Mouse (Mus musculus) heart, postnatal 14 days (tissue): ENCODE data around the gene Cacna1b. TPM values are rescaled to one million over a fixed set of nuclear protein-coding genes. Genes with fewer than 3 reads are reported as not detected.

ENCODE experiments used
- DNase-seq, 2 experiments: peaks; one replicate each; pipeline ENCODE4 v3.0.0; 2021 to 2022
- intact Hi-C: fragments of 180-260 bp; cut with DNase I; formaldehyde crosslinking; loops from one replicate; pipeline ENCODE4 v1.15.1; 2025
- long read RNA-seq, 2 experiments: library from polyadenylated mRNA; stranded (forward); transcript quantifications; one replicate each; pipeline ENCODE4 v2.0.0; 2021
- total RNA-seq, 2 experiments: library from RNA; stranded (reverse); gene quantifications; 2 replicates each; pipeline ENCODE4 v1.2.3; 2021

The Cacna1b gene
- total RNA-seq: under 1 TPM; 0.27 to 0.29 TPM
- long read RNA-seq, experiment 1: 0 reads
- long read RNA-seq, experiment 2: 0 reads

DNA sequence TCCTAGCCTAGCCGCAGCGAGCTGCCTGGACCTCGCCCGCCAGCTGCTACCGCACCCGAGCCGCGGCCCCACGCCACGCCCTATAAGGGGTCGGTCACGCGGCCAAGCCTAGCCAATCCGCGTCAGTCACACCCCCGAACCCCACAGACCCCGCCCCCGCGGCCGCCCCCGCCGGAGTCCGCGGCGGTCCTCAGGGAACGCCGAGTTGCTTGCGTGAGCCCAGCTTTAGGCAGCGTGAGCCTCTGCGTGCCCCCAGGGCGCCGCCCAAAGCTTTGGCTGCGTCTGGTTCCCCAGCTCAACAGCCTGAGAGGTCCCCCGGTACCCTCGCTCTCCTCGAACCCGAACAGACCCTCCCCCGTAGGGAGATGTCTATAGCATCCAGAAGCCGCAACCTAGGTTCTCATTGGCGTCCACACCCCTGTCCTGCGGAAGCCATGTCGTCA, at the start of gene Cacna1b:
Gene Cacna1b, minus strand, starts transcription at position 38 of the 443 bp plus-strand sequence.
- intact Hi-C loops: no loop called here
- peak; percentile 35 to 45 for DNase-seq

DNA sequence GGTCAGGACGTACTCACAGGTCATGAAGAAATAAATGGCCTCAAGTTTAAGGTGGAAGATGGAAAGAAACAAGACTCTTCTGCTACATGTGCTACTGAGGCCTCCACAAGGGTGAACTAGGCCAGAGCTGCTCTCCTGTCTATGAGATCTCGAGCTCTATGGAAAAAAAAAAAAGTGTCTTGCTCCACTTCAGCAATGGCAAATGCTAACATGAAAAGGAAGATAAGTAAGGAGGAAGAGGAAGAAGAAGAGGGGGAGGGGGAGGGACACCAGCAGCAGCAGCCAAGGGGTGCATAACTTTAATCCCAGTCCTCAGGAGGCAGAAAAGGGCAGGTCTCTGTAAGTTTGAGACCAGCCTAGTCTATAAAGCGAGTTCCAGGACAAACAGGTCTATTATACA, 46.8 kb upstream of the Cacna1b start:
- no peak for DNase-seq
- intact Hi-C loops: no loop called here

DNA sequence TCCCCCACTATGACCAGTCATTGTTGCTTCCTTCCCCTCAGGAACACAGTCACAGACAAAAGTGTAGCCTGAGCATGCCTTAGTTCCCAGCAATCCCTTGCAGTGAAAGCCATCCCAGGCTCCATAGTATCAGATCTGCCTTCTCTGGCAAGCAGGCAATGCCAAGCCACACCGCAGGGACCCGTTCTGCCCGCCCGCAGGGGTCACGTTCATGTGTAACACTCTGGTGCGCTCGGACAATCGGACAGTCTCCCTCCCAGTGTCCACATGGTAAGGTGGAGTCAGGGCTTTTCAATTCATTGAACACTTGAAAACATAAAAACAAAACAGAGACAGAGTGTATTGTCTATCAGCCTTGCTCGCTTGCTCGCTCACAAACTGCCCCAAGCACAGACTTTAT, 44.7 kb upstream of the Cacna1b start:
- no peak for DNase-seq
- intact Hi-C loops: no loop called here

DNA sequence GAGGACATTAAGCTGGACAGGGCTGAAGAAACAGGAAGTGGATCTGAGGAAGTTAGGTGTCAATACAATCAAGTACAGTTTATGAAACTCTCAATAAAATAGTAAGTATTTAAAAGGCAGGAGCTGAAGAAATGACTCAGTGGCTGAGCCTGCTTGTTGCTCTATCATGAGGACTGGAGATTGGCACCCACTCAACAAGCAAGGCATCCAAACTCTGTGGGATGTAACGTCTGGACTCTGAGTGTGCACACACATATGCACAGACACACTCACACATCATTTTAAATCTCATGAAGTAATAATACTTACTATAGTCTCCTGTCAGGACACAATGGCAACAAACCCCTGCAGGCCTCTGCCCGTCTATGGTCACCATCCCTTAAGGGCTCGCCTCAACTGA, 44.1 kb upstream of the Cacna1b start:
- intact Hi-C loops: no loop called here
- no peak for DNase-seq

DNA sequence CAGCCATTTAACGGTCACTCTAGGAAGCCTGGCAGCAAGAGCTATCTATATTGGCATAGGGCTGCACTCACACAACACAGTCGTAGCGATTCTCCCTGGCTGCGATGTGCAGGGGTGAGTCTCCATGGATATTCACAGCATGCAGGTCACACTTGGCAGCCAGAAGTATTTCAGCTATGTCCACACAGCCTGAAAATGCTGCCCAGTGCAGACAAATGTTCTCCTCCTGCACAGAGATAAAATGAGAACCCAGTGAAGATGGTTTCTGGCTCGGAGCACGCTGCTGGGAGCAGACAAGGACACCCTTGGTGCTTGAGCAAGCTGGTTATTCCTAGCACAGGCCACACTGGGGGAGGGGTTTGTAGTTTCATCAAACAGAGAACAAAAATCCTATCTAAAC, 43.2 kb upstream of the Cacna1b start:
- peak; percentile 29 to 53 for DNase-seq
- intact Hi-C loops: no loop called here

- DNase-seq: no peak
- intact Hi-C loops: no loop called here
Observed at GRCm38 (mm10) chr2:24805621-24806020, 42.7 kb upstream of the Cacna1b start.

GRCm38 (mm10) chr2:24796833-24797457, 34.0 kb upstream of the Cacna1b start:
- no peak for DNase-seq
- intact Hi-C loops: no loop called here

- intact Hi-C loops: no loop called here
- DNase-seq: no peak
Observed at GRCm38 (mm10) chr2:24787250-24787649, 24.3 kb upstream of the Cacna1b start.

- intact Hi-C loops: no loop called here
- no peak for DNase-seq
Observed at GRCm38 (mm10) chr2:24781253-24781652, 18.3 kb upstream of the Cacna1b start.

DNA sequence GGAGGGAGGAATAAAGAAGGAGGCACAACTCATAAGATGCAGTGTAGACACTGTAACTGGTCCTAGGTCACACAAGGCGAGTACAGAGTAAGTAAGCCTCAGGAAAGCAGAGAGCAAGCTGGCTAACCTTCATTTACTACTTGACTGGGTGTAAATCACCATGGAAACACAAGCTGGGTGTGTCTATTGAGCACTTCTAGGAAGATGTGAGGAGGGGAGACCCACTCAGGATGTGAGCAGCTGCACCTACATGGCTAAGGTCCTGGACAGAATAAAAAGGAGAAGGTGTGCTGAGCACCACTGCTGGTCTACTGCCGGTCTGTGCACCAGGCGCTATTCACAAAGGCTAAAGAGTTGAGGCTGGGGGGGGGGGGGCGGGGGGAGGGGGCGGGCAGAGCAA, 13.9 kb upstream of the Cacna1b start:
- intact Hi-C loops: no loop called here

DNA sequence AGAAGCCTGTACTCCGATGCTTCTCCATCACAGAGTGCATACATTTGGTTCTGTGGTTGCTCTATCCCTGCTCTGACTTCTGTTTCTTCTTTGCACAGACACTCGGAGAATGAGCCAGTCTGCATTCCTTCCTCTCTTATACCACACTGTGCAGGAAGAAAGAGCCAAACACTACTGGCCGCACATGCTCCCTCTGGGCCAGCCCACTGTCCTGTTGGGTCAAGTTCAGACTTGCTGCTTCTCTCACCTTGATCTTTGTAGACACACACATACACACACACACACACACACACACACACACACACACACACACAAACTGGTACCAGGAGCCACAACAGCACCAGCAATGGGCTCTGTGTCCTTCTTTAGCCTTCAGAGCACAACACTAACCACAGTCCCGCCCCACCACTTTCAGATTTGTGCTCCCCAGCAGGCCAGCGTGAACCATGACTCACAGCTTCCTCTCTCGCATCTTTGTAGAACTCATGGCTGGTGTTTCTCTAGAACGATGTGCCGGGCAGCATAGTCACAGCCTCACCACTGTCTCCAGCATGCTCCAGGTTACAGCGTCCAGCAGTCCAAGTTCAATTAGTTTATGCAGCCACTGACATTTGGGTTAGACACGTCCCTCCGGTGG, 13.1 kb upstream of the Cacna1b start:
- no peak for DNase-seq
- intact Hi-C loops: no loop called here

More for the DNA sequence above, 13.9 kb upstream of the Cacna1b start:
- no peak for DNase-seq

- DNase-seq: no peak
- intact Hi-C loops: no loop called here
Observed at GRCm38 (mm10) chr2:24774832-24775231, 11.9 kb upstream of the Cacna1b start.

DNA sequence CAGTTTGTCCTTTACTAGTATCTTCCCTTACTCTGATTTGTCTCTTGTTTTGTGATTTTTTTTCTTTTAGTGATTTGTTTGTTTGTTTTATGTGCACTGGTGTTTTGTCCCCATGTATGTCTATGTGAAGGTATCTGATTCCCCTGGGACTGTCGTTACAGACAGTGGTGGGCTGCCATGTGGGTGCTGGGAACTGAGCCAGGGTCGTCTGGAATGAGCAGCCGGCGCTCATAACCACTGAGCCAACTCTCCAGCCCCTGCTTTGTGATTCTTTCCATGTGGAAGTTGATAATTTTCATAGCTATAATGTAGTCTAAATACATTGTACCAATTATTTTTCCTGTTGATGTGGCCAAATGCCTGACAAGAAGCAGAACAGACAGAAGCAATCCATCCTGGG, 7.9 kb upstream of the Cacna1b start:
- DNase-seq: no peak
- intact Hi-C loops: no loop called here

GRCm38 (mm10) chr2:24762446-24762960, 449 bp downstream of the Cacna1b start:
- no peak for DNase-seq
- intact Hi-C loops: no loop called here

GRCm38 (mm10) chr2:24761923-24762445, 968 bp downstream of the Cacna1b start:
- peak; percentile 69 to 81 for DNase-seq
- intact Hi-C loops: no loop called here

- intact Hi-C loops: loop anchor here (1.0 to 10.0 kb wide), 3 partner anchors 181 to 460 kb away; partner anchors contain the start of gene Il1f10
- peak; percentile 52 to 74 for DNase-seq
Observed at GRCm38 (mm10) chr2:24755276-24755675, 7.7 kb downstream of the Cacna1b start.

- intact Hi-C loops: loop anchor here (10.0 kb wide), 1 partner anchor 458 kb away; the partner anchor contains the start of gene Il1f10
- DNase-seq: no peak
Observed at GRCm38 (mm10) chr2:24752599-24752998, 10.4 kb downstream of the Cacna1b start.

DNA sequence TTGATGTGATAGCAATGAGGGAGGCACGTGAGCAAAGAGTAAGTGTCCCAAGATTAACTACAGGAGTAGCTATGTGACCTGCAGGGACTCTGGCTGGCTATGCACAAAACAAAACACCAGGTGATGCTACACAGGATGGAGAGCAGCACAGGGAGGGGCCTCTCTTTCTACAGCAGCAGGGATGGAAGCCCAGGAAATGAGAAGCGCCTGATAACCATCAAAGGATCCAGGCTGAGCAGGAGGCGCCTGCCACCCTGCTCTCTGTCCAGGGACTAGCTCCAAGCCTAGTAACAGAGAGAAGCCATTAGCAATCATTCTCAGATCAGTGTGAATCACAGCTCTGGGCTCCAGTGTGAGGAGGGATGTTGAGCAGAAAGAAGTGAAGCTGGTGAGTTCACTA, 12.9 kb downstream of the Cacna1b start:
- DNase-seq: no peak
- intact Hi-C loops: loop anchor here (10.0 kb wide), 1 partner anchor 455 kb away; the partner anchor contains the start of gene Il1f10

- intact Hi-C loops: no loop called here
- DNase-seq: no peak
Observed at GRCm38 (mm10) chr2:24747878-24748277, 15.1 kb downstream of the Cacna1b start.

DNA sequence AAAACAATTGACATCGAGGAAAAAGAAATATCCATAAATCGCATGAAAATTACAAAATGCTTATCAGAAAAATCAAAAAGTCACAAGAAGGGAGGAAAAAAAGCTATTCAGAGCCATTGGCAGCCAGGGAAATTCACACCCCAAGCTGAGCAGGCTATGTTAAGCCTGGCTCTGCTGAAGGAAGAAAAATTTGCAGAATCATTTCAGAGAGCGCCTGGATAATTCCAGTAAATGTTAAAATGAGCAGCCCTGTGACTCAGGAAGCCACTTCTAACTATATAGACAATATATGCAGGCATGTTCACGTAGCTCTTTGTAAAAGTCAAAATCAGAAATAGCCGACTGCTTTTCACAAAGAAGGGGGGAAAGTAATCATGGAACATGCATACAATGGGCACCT, 23.3 kb downstream of the Cacna1b start:
- DNase-seq: no peak
- intact Hi-C loops: no loop called here

DNA sequence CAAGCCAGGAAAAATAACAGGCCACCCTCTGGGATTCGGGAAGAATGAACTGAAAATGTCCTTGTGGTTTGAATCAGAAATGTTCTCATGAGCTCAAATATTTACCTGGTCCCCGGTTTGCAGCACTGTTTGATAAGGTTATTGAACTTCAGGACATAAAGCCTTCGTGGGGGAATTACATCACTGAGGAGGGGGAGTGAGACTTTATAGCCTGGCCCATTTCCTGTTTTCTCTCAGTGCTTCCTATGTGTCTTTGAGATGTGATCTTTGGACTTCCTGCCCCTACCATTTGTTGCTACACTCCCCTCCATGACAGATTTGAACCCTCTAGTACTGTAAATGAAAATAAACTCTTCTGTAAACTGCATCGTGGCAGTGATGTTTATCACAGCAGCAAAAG, 29.8 kb downstream of the Cacna1b start:
- intact Hi-C loops: no loop called here
- no peak for DNase-seq

DNA sequence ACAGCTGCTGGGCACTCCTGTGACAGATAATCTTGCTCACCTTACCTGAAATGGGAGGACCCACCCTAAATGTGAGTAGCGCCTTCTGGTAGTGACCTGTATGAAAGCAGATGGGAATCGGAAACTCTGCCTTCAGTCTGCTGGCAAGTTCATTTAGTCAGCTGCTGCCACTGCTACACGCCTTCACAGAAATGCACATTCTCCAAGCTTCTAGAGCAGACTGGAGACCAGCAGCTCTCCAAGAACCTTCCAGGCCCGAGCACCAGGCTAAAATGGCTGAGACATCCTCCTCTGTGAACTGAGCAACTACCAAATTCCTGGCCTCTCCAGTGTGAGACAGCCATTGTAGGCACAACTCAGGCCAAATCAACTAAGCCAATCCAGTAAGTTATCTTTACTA, 37.1 kb downstream of the Cacna1b start:
- intact Hi-C loops: no loop called here
- no peak for DNase-seq
